Mouse (Mus musculus): Measurements from ENCODE around the gene Sult1b1.

GRCm38 (mm10) chr5:87562526-87562925 lies 24.5 kb upstream of the Sult1b1 start:
- no peak for TF ChIP-seq CTCF (IDR thresholded peaks at IDR 0.05; ENCODE audit: insufficient read depth, low read depth, low read length)
- no peak for TF ChIP-seq POLR2A (IDR thresholded peaks at IDR 0.05; ENCODE audit: insufficient read depth, low read depth, low read length)
